Mouse (Mus musculus) layer of hippocampus, postnatal 25 days (tissue): ENCODE measurements around the gene Dlx2. TPM values are rescaled to one million over a fixed set of nuclear protein-coding genes. Genes with fewer than 3 reads are reported as not detected.

ENCODE experiments used
- DNase-seq, 2 experiments: peaks; one replicate each; pipeline ENCODE4 v3.0.0; 2022; ENCODE audit warnings: mixed read lengths in 2 of 2, low spot score in 1 of 2; ENCODE audit errors: extremely low spot score in 1 of 2
- total RNA-seq, 2 experiments: library from RNA; stranded (reverse); gene quantifications; 2 replicates each; pipeline ENCODE4 v1.2.3; 2021

The Dlx2 gene
- total RNA-seq, 2 experiments from 2014 or later, result 5.7 to 6.0 TPM

DNA sequence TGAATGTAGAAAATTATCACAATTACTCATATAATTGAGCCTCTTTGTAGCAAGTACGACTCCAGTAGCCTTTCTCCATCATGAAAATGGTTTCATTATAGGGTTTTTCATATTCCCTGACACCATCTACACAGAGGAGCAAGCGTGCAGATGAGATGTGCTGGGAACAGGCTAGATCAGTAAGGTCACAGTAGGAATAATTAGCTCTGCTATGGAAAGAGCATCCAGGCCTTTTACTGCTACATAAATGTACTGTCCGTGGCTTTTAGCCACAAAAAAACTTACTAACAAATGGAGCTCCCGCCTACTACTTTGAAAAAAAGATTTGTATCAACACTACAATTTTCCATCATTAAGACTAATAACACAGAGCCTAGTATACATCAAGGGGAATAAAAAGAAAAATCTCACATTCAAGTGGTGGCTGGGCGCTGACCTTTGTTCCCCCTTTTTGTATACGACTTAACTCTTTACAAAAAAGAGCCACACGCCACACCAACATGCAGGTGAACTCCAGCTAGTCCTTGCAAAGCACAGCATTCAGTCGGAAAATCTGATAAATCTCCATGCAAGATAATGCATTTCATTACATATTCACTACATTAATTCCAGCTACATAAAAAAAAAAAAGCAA is 29.0 kb downstream of the Dlx2 start:
- DNase-seq, result no peak

DNA sequence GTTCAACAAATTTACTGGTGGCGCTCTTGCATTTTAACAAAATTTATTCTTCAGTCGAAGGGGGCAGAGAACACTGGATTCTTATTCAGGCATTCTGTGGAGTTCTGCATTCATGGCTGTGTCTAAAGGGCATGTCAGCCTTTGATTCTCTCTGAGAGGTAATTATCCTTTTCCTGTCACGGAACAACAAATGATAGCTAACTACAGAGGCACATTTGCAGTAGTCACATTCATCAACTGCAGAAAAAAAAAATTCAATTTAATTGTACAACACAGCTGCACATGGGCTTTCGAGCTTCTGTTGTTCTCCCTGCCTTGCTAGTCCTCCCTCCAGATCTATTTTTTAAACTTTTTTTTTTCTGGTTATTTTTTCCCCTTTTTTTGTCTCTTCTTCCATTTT is 29.6 kb downstream of the Dlx2 start:
- no peak for DNase-seq

DNA sequence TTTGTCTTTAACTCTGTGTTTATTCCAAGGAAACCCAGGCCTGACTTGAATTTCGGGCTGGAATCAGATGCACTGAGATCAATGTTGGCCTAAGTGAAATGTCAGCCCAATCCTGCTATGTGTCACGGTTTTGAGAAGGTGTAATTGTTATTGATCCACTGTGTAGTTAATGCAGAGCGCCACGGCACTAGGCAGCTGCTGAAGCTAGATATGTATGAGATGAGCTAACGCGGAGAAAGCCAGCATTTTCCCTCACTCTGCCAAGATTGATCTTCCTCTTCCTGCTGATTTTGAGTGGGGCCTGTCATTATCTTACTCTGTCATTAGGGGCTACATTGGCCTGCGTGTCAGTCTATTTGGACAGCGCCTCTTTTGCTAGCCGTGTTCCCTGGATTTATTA is 34.2 kb downstream of the Dlx2 start:
- no peak for DNase-seq

DNA sequence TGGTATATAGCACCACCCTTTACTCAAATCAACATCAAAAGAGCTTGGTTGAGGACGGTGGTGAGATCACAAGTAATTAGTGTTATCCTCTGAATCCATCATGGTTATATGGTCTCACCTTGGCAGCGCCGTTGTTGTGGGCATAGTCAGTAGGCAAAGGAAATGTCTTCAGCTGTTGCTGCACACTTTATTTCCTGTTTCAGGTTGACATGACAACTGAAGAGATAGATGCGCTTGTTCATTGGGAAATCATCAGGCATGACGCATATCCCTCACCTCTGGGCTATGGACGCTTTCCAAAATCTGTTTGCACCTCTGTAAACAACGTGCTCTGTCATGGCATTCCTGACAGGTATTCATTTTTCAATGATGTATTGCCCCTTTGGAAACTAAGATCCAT is 35.3 kb downstream of the Dlx2 start:
- DNase-seq, result no peak

DNA sequence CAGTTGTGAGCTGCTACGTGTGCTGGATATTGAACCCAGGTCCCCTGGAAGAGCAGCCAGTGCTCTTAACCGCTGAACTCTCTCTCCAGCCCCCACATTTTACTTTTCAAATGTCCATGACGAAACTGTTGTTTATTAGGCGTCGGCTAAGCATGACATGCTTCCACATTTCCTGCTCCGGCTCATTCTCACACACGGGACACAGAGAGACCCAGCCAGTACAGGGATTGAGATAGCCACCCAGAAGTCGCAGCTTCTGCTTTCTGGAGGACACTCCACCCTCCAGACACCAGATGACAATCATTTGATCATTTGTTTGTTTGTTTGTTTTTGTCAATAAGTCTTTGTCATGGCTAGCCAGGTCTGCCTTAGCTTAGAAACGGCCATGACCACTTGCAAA is 41.7 kb downstream of the Dlx2 start:
- DNase-seq, result no peak

DNA sequence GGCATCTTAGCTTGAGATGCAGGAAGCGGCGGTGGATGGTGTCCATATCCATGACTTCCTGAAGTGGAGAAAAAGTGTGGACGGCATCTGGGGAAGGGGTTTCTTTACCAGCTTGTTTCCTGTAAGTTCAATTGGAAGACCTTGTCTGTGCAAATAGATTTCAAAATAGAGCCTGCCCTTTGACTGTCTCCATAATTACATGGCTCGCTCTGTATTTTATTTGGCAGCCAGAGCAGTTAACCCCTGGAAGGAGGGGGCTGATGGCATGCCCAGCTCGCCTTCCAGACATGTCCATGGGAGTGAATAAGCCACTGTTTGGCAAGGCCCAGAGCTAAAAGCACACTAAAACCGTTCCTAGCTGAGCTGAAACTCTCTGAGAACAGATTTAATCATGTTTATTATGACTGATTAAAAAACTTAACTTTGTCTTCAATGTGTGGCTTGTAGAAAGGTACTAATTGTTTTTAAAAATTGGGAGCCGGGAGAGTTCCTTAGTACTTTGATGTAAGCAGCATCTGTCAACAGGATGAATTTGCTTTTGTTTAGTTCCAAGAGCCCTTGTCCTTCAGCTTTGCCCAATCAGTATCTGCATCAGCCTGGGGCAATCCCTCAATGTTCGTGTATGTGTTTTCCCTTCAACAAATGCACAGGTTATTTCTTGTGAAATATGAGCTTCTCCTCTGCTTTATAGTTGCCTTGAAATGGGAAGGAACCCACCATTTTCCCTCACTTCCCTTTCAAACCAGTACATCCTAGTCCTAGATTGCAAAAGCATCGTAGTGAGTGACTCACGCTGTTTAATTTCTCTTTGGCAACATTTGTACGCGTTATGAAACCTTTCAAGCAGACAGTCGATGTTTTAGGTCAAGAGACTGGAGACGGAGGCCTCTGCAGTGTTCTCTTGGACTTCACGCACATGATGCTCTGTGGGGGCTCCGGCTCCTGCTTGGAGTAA is 47.0 kb downstream of the Dlx2 start:
- no peak for DNase-seq

DNA sequence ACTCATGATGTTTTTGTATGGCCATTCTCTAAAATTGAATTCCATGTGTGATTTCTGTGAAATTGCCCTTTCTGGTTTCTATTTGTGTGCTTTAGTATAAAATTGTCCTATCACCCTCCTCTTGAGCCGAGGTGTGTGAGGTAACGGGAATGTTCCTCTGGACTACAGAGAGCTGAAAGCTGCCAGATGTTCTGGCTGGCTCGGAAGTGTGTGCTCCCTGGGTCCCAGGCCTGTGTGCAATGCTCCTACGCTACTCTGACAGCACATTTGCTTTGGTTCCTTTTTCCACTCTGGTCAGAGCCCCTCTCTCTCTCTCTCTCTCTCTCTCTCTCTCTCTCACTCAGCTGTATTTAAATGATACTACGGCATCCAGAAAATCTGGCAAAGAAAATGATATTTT is 49.4 kb downstream of the Dlx2 start:
- no peak for DNase-seq

DNA sequence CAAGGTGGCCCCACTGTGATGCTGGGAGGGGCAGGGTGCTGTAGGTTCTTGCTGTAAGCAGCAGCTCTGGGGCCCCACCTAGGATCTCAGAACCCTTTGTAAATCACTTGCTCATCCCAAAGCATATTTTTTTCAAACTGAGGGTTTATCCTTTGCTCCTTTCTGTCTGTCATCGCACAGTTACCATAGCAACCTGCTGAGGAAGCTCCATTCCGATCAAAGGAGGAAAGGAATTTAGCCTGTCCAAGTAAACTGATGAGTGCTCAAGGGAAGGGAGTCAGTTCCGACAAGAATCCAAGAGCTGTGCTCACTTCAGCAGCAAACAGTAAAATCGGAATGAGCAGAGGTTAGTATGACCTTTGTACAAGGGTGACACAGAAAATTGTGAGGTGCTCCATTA is 51.6 kb downstream of the Dlx2 start:
- peak in 1 of 2 experiments; percentile 5 for DNase-seq

DNA sequence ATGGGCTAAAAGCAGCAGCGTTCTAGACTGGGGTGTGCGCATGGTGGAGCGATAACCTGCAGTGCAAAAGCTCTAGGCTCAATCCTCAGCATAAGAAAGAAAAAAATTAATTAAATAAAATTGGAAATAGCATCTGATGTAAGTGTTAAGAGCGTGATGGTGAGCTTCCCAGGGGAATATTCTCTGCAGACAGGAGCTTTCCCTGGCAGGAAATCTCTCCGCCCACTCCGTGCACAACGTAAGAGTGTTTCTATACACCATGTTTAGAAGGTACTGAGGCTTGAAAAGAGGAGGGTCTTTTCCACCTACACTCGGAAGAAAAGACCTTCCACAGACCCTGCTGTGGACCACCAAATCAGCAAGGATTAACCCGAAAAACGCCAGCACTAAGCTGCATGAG is 52.1 kb downstream of the Dlx2 start:
- no peak for DNase-seq

Other genes with a start within 250 kb of the Dlx2 start
- gene Slc25a12, start 179.0 kb downstream of the Dlx2 start, total RNA-seq, result 100 to 1,000 TPM; 163 to 165 TPM
- gene Hat1, start 157.8 kb downstream of the Dlx2 start, total RNA-seq, result 10 to 100 TPM; 16.2 to 18.3 TPM
- gene Metap1d, start 93.5 kb downstream of the Dlx2 start, total RNA-seq, result 10 to 100 TPM; 18.1 to 26.8 TPM
- gene Dlx1, start 18.6 kb downstream of the Dlx2 start, total RNA-seq, result 10 to 100 TPM; 13.6 to 19.3 TPM
- gene Itga6, start 198.9 kb upstream of the Dlx2 start, total RNA-seq, result 10 to 100 TPM; 27.2 to 35.7 TPM